Mouse (Mus musculus): ENCODE results near the gene Ankle2. TPM values are rescaled to one million over a fixed set of nuclear protein-coding genes. Genes with fewer than 3 reads are reported as not detected.

Gene Ankle2
- 23.6 and 26.5 TPM in 2 replicates for polyA plus RNA-seq (2012; rRNA removed)

GRCm38 (mm10) chr5:110230780-110231461, at the start of gene Ankle2:
Gene Ankle2 (plus strand): TSS chr5:110231004.

GRCm38 (mm10) chr5:110269141-110270101, 38.6 kb downstream of the Ankle2 start, which contains the start of gene Pgam5:
Gene Pgam5 (minus strand): TSS chr5:110269913.

GRCm38 (mm10) chr5:110285770-110286445, 55.1 kb downstream of the Ankle2 start, which contains the start of the genes Pxmp2 and Pole:
Gene Pxmp2 (minus strand): TSS chr5:110286186.
Gene Pole (plus strand): TSS chr5:110286306.

Other genes starting within 250 kb of the Ankle2 start
- gene Zfp932, start 234.5 kb upstream of the Ankle2 start, polyA plus RNA-seq (2012; rRNA removed): 15.5 and 27.7 TPM in 2 replicates
- gene Gm17655, start 158.5 kb upstream of the Ankle2 start, polyA plus RNA-seq (2012; rRNA removed): 0.54 and 2.7 TPM in 2 replicates
- gene Gm35315, start 136.6 kb upstream of the Ankle2 start, polyA plus RNA-seq (2012; rRNA removed): 0.68 and 1.4 TPM in 2 replicates
- gene Plcxd1, start 131.0 kb upstream of the Ankle2 start, polyA plus RNA-seq (2012; rRNA removed): 0.10 and 0.57 TPM in 2 replicates
- 117 and 148 TPM in 2 replicates for gene Gtpbp6, start 122.8 kb upstream of the Ankle2 start, polyA plus RNA-seq (2012; rRNA removed)
- 6.3 and 6.9 TPM in 2 replicates for gene Zfp605, start 120.9 kb upstream of the Ankle2 start, polyA plus RNA-seq (2012; rRNA removed)
- 73.4 and 73.9 TPM in 2 replicates for gene Chfr, start 95.2 kb upstream of the Ankle2 start, polyA plus RNA-seq (2012; rRNA removed)
- 16.2 and 17.4 TPM in 2 replicates for gene Golga3, start 54.3 kb upstream of the Ankle2 start, polyA plus RNA-seq (2012; rRNA removed)
- gene Pgam5, start 38.9 kb downstream of the Ankle2 start, polyA plus RNA-seq (2012; rRNA removed): 32.6 and 56.2 TPM in 2 replicates
- 6.3 and 7.0 TPM in 2 replicates for gene Pxmp2, start 55.2 kb downstream of the Ankle2 start, polyA plus RNA-seq (2012; rRNA removed)
- gene Pole, start 55.3 kb downstream of the Ankle2 start, polyA plus RNA-seq (2012; rRNA removed): 37.9 and 44.7 TPM in 2 replicates
- 0.71 and 1.4 TPM in 2 replicates for gene P2rx2, start 112.2 kb downstream of the Ankle2 start, polyA plus RNA-seq (2012; rRNA removed)
- gene Lrcol1, start 113.7 kb downstream of the Ankle2 start, polyA plus RNA-seq (2012; rRNA removed): 0.06 TPM in 1 of 2 replicates, not detected in the other
- gene Fbrsl1, start 217.5 kb downstream of the Ankle2 start, polyA plus RNA-seq (2012; rRNA removed): 45.1 and 52.0 TPM in 2 replicates

Data from central nervous system, embryonic 11.5 days (tissue).